Mouse (Mus musculus) left cerebral cortex, adult 11 months (tissue): Measurements from ENCODE around the gene 4921536K21Rik.
"Not testable (repeated sequence)": the region's sequence is repeated elsewhere in the genome, so short reads cannot be mapped to it uniquely, and the experiment has no call there.

Source experiments
- DNase-seq: peaks from one replicate; pipeline ENCODE4 v3.0.0; 2022; ENCODE audit warnings: low spot score

4921536K21Rik gene

DNA sequence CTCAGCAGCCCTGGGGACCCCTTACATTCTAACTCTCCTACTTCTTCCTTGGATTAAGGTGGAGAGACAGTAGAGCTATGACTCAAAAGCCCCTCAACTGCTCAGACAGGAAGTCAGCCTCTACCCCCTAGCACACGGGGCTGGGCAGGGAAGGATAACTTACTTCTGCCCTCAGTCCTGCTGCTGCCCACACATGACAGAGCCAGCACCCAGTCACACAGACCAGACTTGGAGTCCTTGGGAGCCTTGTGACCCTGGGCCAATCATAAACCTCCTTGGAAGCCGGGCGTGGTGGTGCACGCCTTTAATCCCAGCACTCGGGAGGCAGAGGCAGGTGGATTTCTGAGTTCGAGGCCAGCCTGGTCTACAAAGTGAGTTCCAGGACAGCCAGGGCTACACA lies 16.5 kb upstream of the 4921536K21Rik start:
- DNase-seq = not testable (repeated sequence)

GRCm38 (mm10) chr11:3910513-3911310 lies 15.8 kb upstream of the 4921536K21Rik start:
- DNase-seq = no peak

GRCm38 (mm10) chr11:3909236-3909635 lies 14.3 kb upstream of the 4921536K21Rik start:
- DNase-seq = no peak

- DNase-seq = no peak
These were observed 10.5 kb upstream of the 4921536K21Rik start for GRCm38 (mm10) chr11:3905446-3905845.

- DNase-seq = no peak
These were observed 9.8 kb upstream of the 4921536K21Rik start for GRCm38 (mm10) chr11:3904673-3905072.

GRCm38 (mm10) chr11:3903046-3903445 lies 8.1 kb upstream of the 4921536K21Rik start:
- DNase-seq = peak; percentile 43

GRCm38 (mm10) chr11:3902516-3902915 lies 7.6 kb upstream of the 4921536K21Rik start:
- no peak for DNase-seq

GRCm38 (mm10) chr11:3900296-3900695 lies 5.4 kb upstream of the 4921536K21Rik start:
- no peak for DNase-seq

GRCm38 (mm10) chr11:3895933-3896332 lies 1.0 kb upstream of the 4921536K21Rik start:
- no peak for DNase-seq

- DNase-seq = no peak
These were observed 560 bp upstream of the 4921536K21Rik start for GRCm38 (mm10) chr11:3895458-3895857.

DNA sequence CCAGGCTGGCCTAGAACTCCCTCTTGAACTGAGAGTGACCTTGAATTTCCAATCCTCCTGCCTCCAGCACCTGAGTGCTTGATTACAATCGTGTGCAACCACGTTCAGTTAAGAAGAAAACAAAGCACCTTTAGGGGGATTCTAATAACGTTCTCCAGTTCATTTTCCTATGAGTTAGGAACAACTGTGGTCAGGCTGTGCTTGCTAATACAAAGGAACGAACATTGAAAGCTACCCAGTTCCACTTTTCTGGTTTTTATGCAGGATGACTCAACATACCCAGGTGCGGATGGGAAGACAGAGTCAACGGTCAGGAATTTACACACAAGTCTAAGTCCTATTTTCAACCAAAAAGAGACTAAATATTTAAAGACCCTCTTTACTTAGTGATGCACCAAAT lies 928 bp downstream of the 4921536K21Rik start:
- DNase-seq = no peak

DNA sequence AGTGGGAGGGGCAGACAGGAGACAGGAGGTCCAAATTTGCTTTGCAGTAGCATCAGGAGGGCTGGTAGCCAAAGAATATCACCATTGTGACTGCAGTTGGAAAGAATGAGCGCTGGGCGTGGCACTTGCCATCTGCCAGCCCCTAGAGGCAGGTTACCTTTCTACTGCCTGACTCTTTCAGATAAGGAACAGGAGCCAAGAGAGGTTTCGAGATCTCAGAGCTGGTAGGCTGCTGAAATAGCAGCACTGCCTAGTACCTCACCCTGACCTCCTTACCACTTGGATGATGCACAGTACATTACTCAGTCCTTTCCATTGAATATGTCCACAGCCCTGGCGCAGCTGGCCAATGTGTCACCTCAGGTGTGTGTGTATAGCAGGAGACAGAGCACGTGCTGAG lies 7.6 kb downstream of the 4921536K21Rik start:
- no peak for DNase-seq

GRCm38 (mm10) chr11:3883711-3884110 lies 11.2 kb downstream of the 4921536K21Rik start:
- DNase-seq = no peak

DNA sequence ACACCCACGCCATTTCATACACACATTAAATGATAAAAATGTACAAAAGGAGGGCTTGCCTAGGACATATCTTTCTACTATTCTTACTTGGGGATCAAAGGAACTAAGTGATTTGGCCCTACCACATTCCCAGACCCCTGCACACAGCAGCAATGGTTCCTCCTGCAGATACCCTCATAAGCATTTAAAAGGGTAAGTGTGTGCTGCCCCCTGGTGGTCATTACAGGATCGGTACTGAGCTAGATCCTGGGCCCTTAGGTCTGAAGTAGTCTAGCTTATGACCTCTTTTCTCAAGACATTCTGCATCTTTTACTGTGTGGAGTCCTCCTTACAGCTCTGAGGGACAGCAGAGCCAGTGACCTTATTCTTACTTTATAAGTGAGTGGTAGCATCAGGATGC lies 15.1 kb downstream of the 4921536K21Rik start:
- DNase-seq = peak; percentile 77

- no peak for DNase-seq
These were observed 16.2 kb downstream of the 4921536K21Rik start for GRCm38 (mm10) chr11:3878660-3879059.

- DNase-seq = no peak
These were observed 18.5 kb downstream of the 4921536K21Rik start for GRCm38 (mm10) chr11:3876419-3876818.

GRCm38 (mm10) chr11:3864343-3864742 lies 30.6 kb downstream of the 4921536K21Rik start:
- no peak for DNase-seq

DNA sequence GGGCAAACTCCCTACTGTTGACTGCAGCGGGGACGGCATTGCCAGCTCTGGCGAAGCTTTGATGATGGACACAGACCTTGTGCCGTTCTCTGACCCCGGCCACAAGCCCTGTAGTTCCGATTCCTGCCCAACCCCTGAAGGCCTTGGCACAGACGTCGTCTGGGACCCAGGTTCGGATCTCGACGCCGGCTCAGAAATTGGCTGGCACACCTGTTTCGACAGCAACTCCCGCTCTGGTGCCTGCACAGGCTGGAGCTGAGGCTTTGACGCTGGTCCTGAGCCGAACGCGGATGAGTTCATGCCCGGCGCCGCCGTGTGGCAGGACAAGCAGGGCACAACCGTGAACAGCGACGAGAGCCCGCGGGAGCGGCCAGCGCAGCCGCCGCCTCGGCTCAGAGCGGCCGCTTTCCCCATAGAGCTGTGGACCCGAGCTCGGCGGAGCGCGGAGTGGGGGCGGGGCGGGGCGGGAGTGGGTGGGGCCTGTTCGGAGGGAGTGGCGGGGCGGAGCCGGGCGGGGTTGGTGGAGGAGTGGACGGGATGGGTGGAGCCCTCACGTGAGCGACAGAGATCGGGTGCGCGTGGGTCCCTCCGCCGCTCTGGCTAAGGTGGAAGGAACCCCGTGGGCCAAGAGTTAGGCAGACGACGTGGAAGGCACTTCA lies 31.3 kb downstream of the 4921536K21Rik start, which contains the start of gene Osbp2:
Osbp2 (minus strand) TSS at position 450 of the 659 bp plus-strand sequence.
- peak; percentile 55 for DNase-seq

DNA sequence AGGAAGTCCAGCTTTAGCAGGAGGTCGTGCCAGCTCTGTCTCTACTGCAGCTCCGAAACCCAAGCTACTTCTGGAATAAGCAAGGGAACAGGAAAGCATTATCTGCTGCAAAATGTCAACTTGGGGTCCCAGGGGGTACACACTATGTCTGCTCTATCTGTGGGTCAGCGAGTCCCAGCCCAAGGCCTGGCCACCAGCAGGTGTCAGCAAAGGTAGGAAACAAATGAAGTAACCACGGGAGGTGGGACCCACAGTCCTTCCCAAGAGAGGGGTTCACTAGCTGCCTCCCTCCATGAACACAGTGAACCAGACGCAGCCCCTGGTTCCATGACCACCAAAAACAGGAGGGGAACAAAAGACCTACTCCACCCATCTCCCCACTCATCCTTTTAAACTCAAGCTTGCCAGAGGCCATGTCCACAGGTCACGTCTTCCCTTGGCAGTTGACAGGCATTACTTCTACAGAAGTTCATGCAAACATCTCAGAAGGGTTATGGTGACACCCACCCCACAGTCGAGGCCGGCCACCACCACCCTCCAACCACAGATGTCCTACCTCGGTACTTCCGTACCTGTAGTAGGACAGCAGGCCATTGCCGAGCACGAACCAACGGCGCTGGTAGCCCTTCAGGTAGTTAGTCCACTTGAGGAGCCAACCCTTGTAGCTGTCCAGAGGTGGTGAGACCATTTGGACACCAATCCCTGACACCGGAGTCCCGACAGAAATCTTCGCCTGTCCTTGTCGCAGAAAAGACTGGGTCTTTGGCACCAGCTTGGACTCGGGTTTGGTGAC lies 32.0 kb downstream of the 4921536K21Rik start:
- no peak for DNase-seq

DNA sequence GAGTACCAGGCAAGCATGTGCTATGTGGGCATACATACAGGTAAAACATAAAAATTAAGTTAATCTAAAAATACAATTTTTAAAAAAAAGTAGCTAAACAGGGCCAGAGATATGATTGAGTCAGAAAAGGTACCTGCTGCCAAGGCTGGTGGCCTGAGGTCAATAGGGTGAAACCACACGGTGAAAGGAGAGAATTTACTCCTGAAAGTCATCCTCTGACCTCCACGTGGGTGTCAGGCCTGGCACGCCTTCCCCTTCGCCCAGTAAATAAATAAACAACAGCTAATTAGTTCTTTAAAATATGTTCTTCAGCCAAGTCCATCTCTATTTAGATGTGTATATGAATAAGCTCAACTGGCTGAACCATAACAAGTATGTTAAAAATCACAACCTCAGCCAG lies 34.5 kb downstream of the 4921536K21Rik start:
- no peak for DNase-seq

- no peak for DNase-seq
These were observed 35.1 kb downstream of the 4921536K21Rik start for GRCm38 (mm10) chr11:3859778-3860177.

GRCm38 (mm10) chr11:3857902-3858301 lies 37.0 kb downstream of the 4921536K21Rik start:
- no peak for DNase-seq

DNA sequence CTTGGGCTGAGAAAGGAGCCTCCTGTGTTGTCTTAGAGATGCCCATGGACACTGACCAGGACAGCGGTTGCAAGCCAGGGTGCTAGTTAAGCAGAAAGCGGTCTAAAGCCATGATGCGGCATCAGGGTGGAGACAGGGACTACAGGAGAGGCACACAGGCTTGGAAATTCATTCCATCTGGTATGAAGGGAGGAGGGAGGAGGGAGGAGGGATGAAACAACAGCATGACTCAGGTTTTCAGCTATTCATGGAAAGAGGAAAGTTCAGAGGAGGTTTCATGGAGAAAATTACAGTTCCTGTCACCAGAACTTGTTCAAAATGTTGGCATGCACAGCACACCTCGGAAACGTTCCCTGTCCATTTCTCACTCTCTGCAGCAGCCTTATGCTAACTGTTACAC lies 39.1 kb downstream of the 4921536K21Rik start:
- DNase-seq = no peak
